Mouse (Mus musculus) B cell, adult 67 days (primary cell): ENCODE measurements around the gene Serpinb12. TPM values are rescaled to one million over a fixed set of nuclear protein-coding genes. Genes with fewer than 3 reads are reported as not detected.

Experiments used
- total RNA-seq, 2 experiments: library from RNA; stranded (reverse); gene quantifications; 4 replicates each; pipeline ENCODE4 v1.2.4; 2023

Serpinb12 gene
- total RNA-seq, result not detected

DNA sequence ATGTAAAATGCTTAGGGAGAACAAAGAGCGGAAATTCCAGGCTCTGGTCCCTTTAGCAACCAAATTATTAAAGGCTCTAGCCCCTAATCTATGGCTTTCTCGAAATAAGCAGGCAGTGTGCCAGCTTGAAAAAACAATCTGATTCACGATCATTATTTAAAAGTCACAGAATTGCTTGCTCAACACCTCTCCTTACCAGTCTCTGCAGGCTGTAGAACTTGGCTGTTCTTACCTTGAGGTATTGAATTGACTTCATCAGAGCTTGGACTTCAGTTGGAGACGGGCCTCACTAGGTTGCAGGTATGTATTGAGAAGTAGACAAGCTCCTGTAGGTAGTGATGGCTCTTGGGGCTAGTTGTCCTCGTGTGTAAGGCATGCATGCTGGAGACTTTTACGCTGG is at the start of gene Serpinb12:
Gene Serpinb12 (plus strand): TSS at position 185 of the 400 bp plus-strand sequence.

DNA sequence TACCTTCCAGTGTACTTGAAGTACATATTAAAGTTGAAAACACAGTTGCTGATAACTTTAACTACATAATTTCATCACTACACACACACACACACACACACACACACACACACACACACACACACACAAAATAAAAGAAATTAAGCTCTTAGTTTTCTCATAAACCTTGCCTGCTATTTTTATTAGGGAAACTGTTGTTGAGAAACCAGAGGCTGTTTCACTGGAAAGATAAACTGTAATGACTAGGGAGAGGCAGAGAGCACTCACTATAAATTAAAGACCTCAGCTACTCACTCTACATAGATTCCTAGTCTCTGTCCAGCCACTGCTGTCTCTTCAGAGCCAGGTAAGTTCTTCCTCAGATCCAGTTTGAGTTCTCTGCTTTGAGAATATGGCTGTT is 46.4 kb downstream of the Serpinb12 start, which contains the start of gene Serpinb13:
Gene Serpinb13 (plus strand): TSS at position 301 of the 400 bp plus-strand sequence.

Other genes with a start within 250 kb of the Serpinb12 start
- 10 to 100 TPM; 66.3 to 85.6 TPM for gene Bcl2, start 220.2 kb upstream of the Serpinb12 start, total RNA-seq
- gene Kdsr, start 174.7 kb upstream of the Serpinb12 start, total RNA-seq, result 10 to 100 TPM; 26.0 to 27.1 TPM
- gene Vps4b, start 137.7 kb upstream of the Serpinb12 start, total RNA-seq, result 100 to 1,000 TPM; 112 to 116 TPM
- not detected for gene Serpinb5, start 73.3 kb upstream of the Serpinb12 start, total RNA-seq
- not detected for gene Serpinb13, start 46.5 kb downstream of the Serpinb12 start, total RNA-seq
- not detected for gene Serpinb3a, start 117.9 kb downstream of the Serpinb12 start, total RNA-seq
- not detected for gene Serpinb3d, start 149.1 kb downstream of the Serpinb12 start, total RNA-seq